Mouse (Mus musculus) intestine, embryonic 16.5 days (tissue): ENCODE data around the gene Dpt. TPM values are rescaled to one million over a fixed set of nuclear protein-coding genes. Genes with fewer than 3 reads are reported as not detected.
"Not testable (repeated sequence)": the region's sequence is repeated elsewhere in the genome, so short reads cannot be mapped to it uniquely, and the experiment has no call there.

Experiments
- ATAC-seq: fragments of 200-750 bp; cut with Nextera tagmentation; 2 replicates; pipeline ENCODE4 v1.8.0; 2017; ENCODE audit warnings: moderate TSS enrichment, moderate library complexity
- H3K27ac ChIP-seq: fragments of 300-500 bp; sonication (generic); 2 replicates; pipeline ENCODE4 v1.5.1; 2014; ENCODE audit warnings: mild to moderate bottlenecking, low read length
- H3K27me3 ChIP-seq: fragments of 300-500 bp; sonication (generic); replicated peaks from 2 replicates; pipeline ENCODE4 v1.6.1; 2014; ENCODE audit warnings: low read length, control low read depth, mixed read lengths; ENCODE audit not compliant: control insufficient read depth, insufficient read depth
- H3K36me3 ChIP-seq: fragments of 300-500 bp; sonication (generic); 2 replicates; pipeline ENCODE4 v1.6.1; 2014; ENCODE audit warnings: low read length, control low read depth; ENCODE audit not compliant: control insufficient read depth, insufficient read depth
- H3K4me1 ChIP-seq: fragments of 300-500 bp; sonication (generic); 2 replicates; pipeline ENCODE4 v1.6.1; 2014; ENCODE audit warnings: low read length, control low read depth, mixed read lengths; ENCODE audit not compliant: control insufficient read depth, insufficient read depth
- H3K4me2 ChIP-seq: fragments of 300-500 bp; sonication (generic); 2 replicates; pipeline ENCODE4 v1.6.1; 2014; ENCODE audit warnings: low read depth, low read length, control low read depth
- H3K4me3 ChIP-seq: fragments of 300-500 bp; sonication (generic); 2 replicates; pipeline ENCODE4 v1.5.1; 2014; ENCODE audit warnings: mild to moderate bottlenecking, low read length
- H3K9ac ChIP-seq: fragments of 300-500 bp; sonication (generic); 2 replicates; pipeline ENCODE4 v1.6.1; 2014; ENCODE audit warnings: low read depth, low read length
- H3K9me3 ChIP-seq: fragments of 300-500 bp; sonication (generic); 2 replicates; pipeline ENCODE4 v1.6.1; 2016; ENCODE audit warnings: low read length, control low read depth; ENCODE audit not compliant: control insufficient read depth
- WGBS: fragments of 180-500 bp; shearing (Covaris S2); extraction: QIAGEN DNeasy Blood & Tissue Kit; methylation state at CpG from one replicate; pipeline ENCODE4 v1.1.7; 2014; 5-methylcytosine and 5-hydroxymethylcytosine counted together
- polyA plus RNA-seq: library from polyadenylated mRNA; unstranded; fragments of >200 nt; fragmentation: Nextera tagmentation; extraction: Ambion mirVana; gene quantifications from 2 replicates; pipeline ENCODE4 v1.2.1, GENCODE M21; 2015

Gene Dpt
- polyA plus RNA-seq, 1 experiment from 2014 or later, result 16.0 TPM

GRCm38 (mm10) chr1:164787771-164788170 is 8.7 kb upstream of the Dpt start:
- Histone ChIP-seq H3K4me2 (no peak overlapping the region), H3K9me3 (no peaks in the 10 kb centered on the region), H3K36me3 (no peaks in the 10 kb centered on the region), H3K4me1 (no peaks in the 10 kb centered on the region), H3K4me3 (no peak overlapping the region), H3K27me3 (no peaks in the 10 kb centered on the region), H3K27ac (no peak overlapping the region), H3K9ac (no peak overlapping the region)
- 59% methylated on average over 7 of the region's 7 CpGs for WGBS
- peak; percentile 83 for ATAC-seq

DNA sequence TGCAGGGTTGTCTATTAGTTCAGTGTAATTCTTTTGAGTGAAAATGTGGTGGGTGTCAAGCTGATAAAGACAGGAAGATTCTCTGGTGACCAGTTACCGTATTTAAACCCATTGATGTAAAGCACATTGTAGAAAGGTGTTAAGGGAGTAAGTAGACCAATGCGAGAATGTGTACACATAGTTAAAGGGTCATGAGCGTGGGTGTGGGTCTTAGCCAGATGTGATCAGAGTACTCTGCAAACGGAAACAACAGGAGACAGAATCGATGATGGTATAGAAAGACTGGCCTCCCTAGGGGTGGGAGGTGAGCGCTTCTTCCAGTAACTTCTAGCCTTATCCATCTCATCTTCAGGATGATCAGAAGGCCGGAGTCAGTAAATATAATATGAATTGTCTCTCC is 8.2 kb upstream of the Dpt start:
- Histone ChIP-seq H3K36me3 (no peaks in the 10 kb centered on the region), H3K27me3 (no peaks in the 10 kb centered on the region), H3K4me3 (no peak overlapping the region), H3K9me3 (no peaks in the 10 kb centered on the region), H3K4me1 (no peaks in the 10 kb centered on the region), H3K9ac (no peak overlapping the region), H3K4me2 (no peak overlapping the region), H3K27ac (no peak overlapping the region)
- 0 out of 2 replicates have a peak, but pooled peaks have one; percentile 18 for ATAC-seq
- WGBS, result 82% methylated on average over 7 of the region's 7 CpGs

GRCm38 (mm10) chr1:164790296-164790695 is 6.1 kb upstream of the Dpt start:
- not testable (repeated sequence) for H3K27ac ChIP-seq, H3K9me3 ChIP-seq, H3K27me3 ChIP-seq, H3K4me2 ChIP-seq, H3K36me3 ChIP-seq, H3K4me1 ChIP-seq, H3K4me3 ChIP-seq, H3K9ac ChIP-seq, ATAC-seq
- WGBS, result 95% methylated on average over 12 of the region's 12 CpGs

GRCm38 (mm10) chr1:164793049-164793448 is 3.4 kb upstream of the Dpt start:
- no peak overlapping the region for H3K4me3 ChIP-seq
- H3K4me1 ChIP-seq, result no peaks in the 10 kb centered on the region
- H3K4me2 ChIP-seq, result no peak overlapping the region
- no peak overlapping the region for H3K9ac ChIP-seq
- no peak overlapping the region for H3K27ac ChIP-seq
- ATAC-seq, result peak; percentile 69
- no peaks in the 10 kb centered on the region for H3K9me3 ChIP-seq
- WGBS, result 57% methylated on average over 4 of the region's 4 CpGs
- no peaks in the 10 kb centered on the region for H3K36me3 ChIP-seq
- H3K27me3 ChIP-seq, result no peaks in the 10 kb centered on the region

GRCm38 (mm10) chr1:164797746-164798285 is 1.4 kb downstream of the Dpt start:
- H3K4me3 ChIP-seq, result no peak overlapping the region
- H3K4me1 ChIP-seq, result no peaks in the 10 kb centered on the region
- no peaks in the 10 kb centered on the region for H3K36me3 ChIP-seq
- no peaks in the 10 kb centered on the region for H3K9me3 ChIP-seq
- no peak overlapping the region for H3K27ac ChIP-seq
- no peak for ATAC-seq
- H3K27me3 ChIP-seq, result no peaks in the 10 kb centered on the region
- no peak overlapping the region for H3K4me2 ChIP-seq
- 61% methylated on average over 1 of the region's 1 CpGs for WGBS
- no peak overlapping the region for H3K9ac ChIP-seq

DNA sequence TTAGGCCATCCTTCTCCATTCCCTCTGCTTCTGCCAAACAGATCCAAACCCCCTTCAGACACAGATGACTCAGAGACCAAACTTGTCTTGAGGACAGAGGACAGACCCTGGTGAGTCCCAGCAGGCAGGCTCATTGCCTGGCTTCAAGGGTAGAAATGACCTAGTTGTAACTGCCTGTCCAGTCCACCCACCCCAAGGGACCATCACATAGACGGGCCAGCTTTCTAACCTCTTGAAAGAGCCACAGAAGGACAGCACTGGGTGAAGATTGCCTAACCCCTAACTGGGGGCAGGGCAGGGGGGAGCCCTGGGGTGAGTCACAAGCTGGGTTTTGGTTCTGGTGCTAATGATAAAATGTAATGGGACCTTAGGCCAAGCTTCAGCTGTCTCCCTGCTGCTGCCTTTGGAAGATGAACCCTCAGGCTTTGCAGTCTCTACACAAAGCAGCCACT is 2.1 kb downstream of the Dpt start:
- Histone ChIP-seq H3K27me3 (no peaks in the 10 kb centered on the region), H3K9ac (no peak overlapping the region), H3K4me1 (no peaks in the 10 kb centered on the region), H3K4me2 (no peak overlapping the region), H3K27ac (0 out of 2 replicates have a peak overlapping the region, but pooled peaks have one; percentile 35), H3K36me3 (no peaks in the 10 kb centered on the region), H3K9me3 (no peaks in the 10 kb centered on the region), H3K4me3 (no peak overlapping the region)
- 68% methylated on average over 1 of the region's 1 CpGs for WGBS
- peak; percentile 31 for ATAC-seq

- H3K4me3 ChIP-seq, result no peak overlapping the region
- H3K9me3 ChIP-seq, result no peaks in the 10 kb centered on the region
- no peaks in the 10 kb centered on the region for H3K27me3 ChIP-seq
- no peak overlapping the region for H3K9ac ChIP-seq
- WGBS, result 70% methylated on average over 3 of the region's 3 CpGs
- H3K4me2 ChIP-seq, result no peak overlapping the region
- no peaks in the 10 kb centered on the region for H3K4me1 ChIP-seq
- H3K27ac ChIP-seq, result no peak overlapping the region
- ATAC-seq, result no peak
- no peaks in the 10 kb centered on the region for H3K36me3 ChIP-seq
Observed at GRCm38 (mm10) chr1:164799161-164799560, 2.7 kb downstream of the Dpt start.

DNA sequence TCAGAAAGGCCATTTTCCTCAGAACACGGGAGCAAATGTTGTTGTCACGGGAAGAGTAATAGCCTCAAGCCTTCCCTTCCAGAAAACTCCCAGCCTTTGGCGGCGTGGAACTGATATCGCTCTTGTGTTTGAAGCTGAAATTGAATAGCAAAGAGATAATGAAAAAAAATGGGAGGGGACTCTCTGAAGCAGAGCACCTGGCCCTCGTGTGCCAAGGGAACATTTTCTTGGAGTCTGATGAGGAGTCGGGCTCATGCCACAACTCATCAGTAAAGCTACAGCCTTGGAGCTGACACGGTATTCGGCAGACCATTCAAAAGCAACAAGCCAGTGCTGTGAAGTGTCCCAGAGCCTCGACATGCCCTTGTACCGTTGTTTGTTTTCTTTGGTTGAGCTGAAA is 7.8 kb downstream of the Dpt start:
- Histone ChIP-seq H3K4me2 (no peak overlapping the region), H3K9me3 (no peaks in the 10 kb centered on the region), H3K36me3 (no peaks in the 10 kb centered on the region), H3K27me3 (no peaks in the 10 kb centered on the region), H3K9ac (no peak overlapping the region), H3K4me3 (no peak overlapping the region), H3K4me1 (no peaks in the 10 kb centered on the region), H3K27ac (no peak overlapping the region)
- WGBS, result 56% methylated on average over 11 of the region's 11 CpGs
- ATAC-seq, result no peak

DNA sequence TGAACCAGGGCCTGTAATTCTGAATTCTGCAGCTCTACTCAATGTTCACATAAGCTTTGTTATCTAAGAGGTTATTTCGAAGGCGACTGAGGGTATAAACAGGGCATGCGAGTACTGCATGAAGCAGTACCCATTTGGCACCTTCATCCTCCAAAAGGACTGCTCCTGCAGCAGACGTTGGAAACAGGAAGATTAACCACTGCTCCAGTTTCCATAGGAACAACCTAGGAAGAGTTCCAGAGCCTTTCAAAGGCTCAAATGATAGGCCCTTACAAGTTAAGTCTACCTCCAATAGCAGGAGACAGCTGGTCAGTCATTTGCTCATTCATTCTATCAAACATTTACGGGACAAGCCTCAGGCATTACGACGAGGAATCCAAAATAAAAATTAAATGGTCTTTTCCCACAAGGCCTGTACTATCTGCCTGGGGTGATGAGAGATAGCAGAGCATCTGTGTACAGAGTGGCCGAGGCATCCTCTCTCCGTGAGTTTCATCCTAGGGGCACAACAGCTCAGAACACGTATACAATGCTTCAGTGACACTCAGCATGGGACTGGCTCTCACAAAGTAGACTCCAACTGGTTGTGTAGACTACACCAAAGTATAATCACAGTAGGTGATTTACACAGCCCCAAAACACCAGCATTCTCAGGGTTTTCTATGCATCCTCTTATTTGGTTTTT is 8.4 kb downstream of the Dpt start:
- Histone ChIP-seq H3K4me1 (no peaks in the 10 kb centered on the region), H3K4me2 (no peak overlapping the region), H3K4me3 (no peak overlapping the region), H3K27ac (no peak overlapping the region), H3K36me3 (no peaks in the 10 kb centered on the region), H3K9me3 (no peaks in the 10 kb centered on the region), H3K27me3 (no peaks in the 10 kb centered on the region), H3K9ac (no peak overlapping the region)
- 72% methylated on average over 10 of the region's 10 CpGs for WGBS
- no peak for ATAC-seq

DNA sequence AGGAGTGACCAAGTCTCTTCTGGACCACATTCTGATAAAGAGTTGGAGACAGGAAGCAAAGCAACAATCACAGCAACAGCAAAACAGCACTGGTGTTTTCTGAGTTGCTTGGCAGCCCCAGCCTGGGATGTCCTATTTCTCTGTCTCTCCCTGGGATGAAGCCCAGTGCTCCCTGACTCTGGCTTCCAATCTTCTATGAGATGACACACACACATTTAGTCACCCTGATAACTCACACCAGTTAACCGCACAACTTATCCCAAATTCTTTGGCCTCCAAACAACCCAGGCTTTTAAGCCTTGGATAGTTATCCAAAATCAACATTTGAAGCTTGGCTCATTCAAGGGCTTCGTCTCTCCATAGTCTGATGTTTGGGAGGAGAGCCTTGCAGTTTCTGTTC is 12.9 kb downstream of the Dpt start:
- Histone ChIP-seq H3K27ac (no peak overlapping the region), H3K9ac (no peak overlapping the region), H3K4me3 (no peak overlapping the region), H3K36me3 (no peaks in the 10 kb centered on the region), H3K9me3 (no peaks in the 10 kb centered on the region), H3K27me3 (no peaks in the 10 kb centered on the region), H3K4me2 (no peak overlapping the region), H3K4me1 (no peaks in the 10 kb centered on the region)
- ATAC-seq, result no peak
- 83% methylated on average over 2 of the region's 2 CpGs for WGBS
